ENCODE assay signal across 17 mouse cellular contexts in the genomic region with DNA sequence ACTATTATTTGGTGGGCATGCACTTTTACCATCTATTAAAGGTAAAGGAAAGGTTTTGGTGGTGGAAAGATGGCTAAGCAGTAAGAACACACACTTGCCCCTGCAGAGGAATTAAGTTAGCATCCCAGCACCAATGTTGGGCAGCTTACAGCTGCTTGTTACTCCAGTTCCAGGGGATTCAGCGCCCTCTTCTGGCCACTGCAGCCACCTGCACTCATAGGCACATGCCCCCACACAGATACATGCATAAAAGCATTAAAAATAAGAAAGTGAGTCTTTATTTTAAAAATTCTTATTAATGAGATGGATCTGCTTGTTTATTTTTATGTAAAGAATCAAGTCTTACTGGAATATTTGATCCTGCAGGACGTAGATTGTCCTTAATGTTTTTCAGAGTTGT.
DNase-seq lines count a peak whose midpoint lies in the region; ATAC-seq and TF ChIP-seq lines count a peak whose summit lies in the region.
"Had no signal": no experiment of that assay in that cellular context is flagged by ENCODE, and none has a peak within 500 bp of the region (broad histone marks: within the 10 kb centered on the region; RNA-seq: fewer than 3 reads in every experiment).

No protein-coding gene starts in this region.

- 67% methylated on average over 2 of the region's 2 CpGs for WGBS in hindbrain, postnatal 0 days
- 70% methylated on average over 2 of the region's 2 CpGs for WGBS in hindbrain, embryonic 10.5 days
- 55% methylated on average over 2 of the region's 2 CpGs for WGBS in liver, postnatal 0 days (ENCODE audit: insufficient replicate concordance)

- H3K9ac ChIP-seq in hindbrain, postnatal 0 days (replicated peaks; ENCODE audit: low read length), result no peak overlapping the region
- no peak overlapping the region for H3K9ac ChIP-seq in liver, postnatal 0 days (replicated peaks)
- H3K9ac ChIP-seq: forebrain, embryonic 12.5 days; lung, embryonic 15.5 days; stomach, embryonic 15.5 days had no signal

- H3K27me3 ChIP-seq in hindbrain, postnatal 0 days (ENCODE audit: insufficient read depth, low read length), result no peaks in the 10 kb centered on the region
- H3K27me3 ChIP-seq in hindbrain, embryonic 10.5 days (ENCODE audit: insufficient read depth, poor library complexity, severe bottlenecking), result 0 out of 2 replicates have a peak, but pooled peaks cover 3% of the 10 kb centered on the region
- no peaks in the 10 kb centered on the region for H3K27me3 ChIP-seq in liver, postnatal 0 days (ENCODE audit: insufficient read depth, low read length)
- peaks cover 8% of the 10 kb centered on the region for H3K27me3 ChIP-seq in E14TG2a.4 (ENCODE audit: insufficient read depth, low read length)
- H3K27me3 ChIP-seq: lung, embryonic 15.5 days; megakaryocyte, embryonic 14.5 days; stomach, embryonic 15.5 days had no signal

- TF ChIP-seq CTCF in hindbrain, postnatal 0 days (IDR thresholded peaks at IDR 0.05; ENCODE audit: low read depth), result peak; percentile 33; the same call in 1 of the 2 replicates
- TF ChIP-seq CTCF in liver, postnatal 0 days (IDR thresholded peaks at IDR 0.05; ENCODE audit: low read depth), result peak; percentile 21; the same call in 1 of the 2 replicates
- TF ChIP-seq CTCF in E14TG2a.4 (conservative IDR thresholded peaks at IDR 0.05; ENCODE audit: low read length), result peak; percentile 57

- no peak overlapping the region for H3K27ac ChIP-seq in hindbrain, postnatal 0 days
- no peak overlapping the region for H3K27ac ChIP-seq in hindbrain, embryonic 10.5 days
- H3K27ac ChIP-seq in liver, postnatal 0 days (ENCODE audit: low read depth), result no peak overlapping the region
- H3K27ac ChIP-seq: forebrain, embryonic 12.5 days; lung, embryonic 15.5 days; stomach, embryonic 15.5 days had no signal

- no peak for DNase-seq in hindbrain, postnatal 0 days (ENCODE audit: low spot score)
- DNase-seq in hindbrain, embryonic 10.5 days (ENCODE audit: low spot score), result no peak
- DNase-seq in liver, postnatal 0 days, result no peak
- DNase-seq in liver, result no peak
- DNase-seq in ZHBTc4 (ENCODE audit: low read depth, low spot score), result peak; percentile 48
- DNase-seq in adrenal gland, postnatal 10 days, result no peak
- DNase-seq in spleen, postnatal 4 days (ENCODE audit: low spot score in 2 of 2), result no peak
- DNase-seq: adrenal gland, adult 2 months; cerebellum, adult 9-10 months; embryo, embryonic 11 days; kidney, adult 11 months; kidney, postnatal 4 days had no signal

- no peaks in the 10 kb centered on the region for H3K36me3 ChIP-seq in hindbrain, postnatal 0 days (ENCODE audit: insufficient read depth, low read length)
- no peaks in the 10 kb centered on the region; the same call in 1 of the 2 replicates for H3K36me3 ChIP-seq in hindbrain, embryonic 10.5 days
- H3K36me3 ChIP-seq in liver, postnatal 0 days (replicated peaks; ENCODE audit: insufficient read depth, low read length), result no peaks in the 10 kb centered on the region
- no peaks in the 10 kb centered on the region for H3K36me3 ChIP-seq in E14TG2a.4 (ENCODE audit: insufficient read depth, low read length)
- H3K36me3 ChIP-seq: forebrain, embryonic 12.5 days; lung, embryonic 15.5 days; stomach, embryonic 15.5 days had no signal

- H3K4me3 ChIP-seq in hindbrain, postnatal 0 days (ENCODE audit: low read length), result no peak overlapping the region
- H3K4me3 ChIP-seq in hindbrain, embryonic 10.5 days, result no peak overlapping the region
- H3K4me3 ChIP-seq in liver, postnatal 0 days (ENCODE audit: low read depth, low read length), result no peak overlapping the region
- no peak overlapping the region for H3K4me3 ChIP-seq in E14TG2a.4 (replicated peaks; ENCODE audit: low read length)
- H3K4me3 ChIP-seq: forebrain, embryonic 12.5 days; lung, embryonic 15.5 days; megakaryocyte, embryonic 14.5 days; stomach, embryonic 15.5 days had no signal

- no peak overlapping the region for H3K4me2 ChIP-seq in hindbrain, postnatal 0 days (ENCODE audit: low read depth, low read length)
- no peak overlapping the region for H3K4me2 ChIP-seq in liver, postnatal 0 days (ENCODE audit: low read depth, low read length)
- H3K4me2 ChIP-seq: forebrain, embryonic 12.5 days; lung, embryonic 15.5 days; stomach, embryonic 15.5 days had no signal

- H3K4me1 ChIP-seq in hindbrain, postnatal 0 days (ENCODE audit: insufficient read depth, low read length), result no peaks in the 10 kb centered on the region
- H3K4me1 ChIP-seq in hindbrain, embryonic 10.5 days (replicated peaks), result peaks cover 22% of the 10 kb centered on the region; the same call in 1 of the 2 replicates
- H3K4me1 ChIP-seq in liver, postnatal 0 days (ENCODE audit: insufficient read depth), result no peaks in the 10 kb centered on the region
- H3K4me1 ChIP-seq in E14TG2a.4 (replicated peaks; ENCODE audit: low read depth, low read length), result no peaks in the 10 kb centered on the region; the same call in 1 of the 2 replicates
- H3K4me1 ChIP-seq: lung, embryonic 15.5 days; megakaryocyte, embryonic 14.5 days; stomach, embryonic 15.5 days had no signal

- ATAC-seq in hindbrain, postnatal 0 days, result no peak
- no peak for ATAC-seq in liver, postnatal 0 days

- H3K9me3 ChIP-seq in hindbrain, postnatal 0 days (ENCODE audit: low read length), result no peaks in the 10 kb centered on the region
- peaks cover 3% of the 10 kb centered on the region; the same call in 1 of the 2 replicates for H3K9me3 ChIP-seq in hindbrain, embryonic 10.5 days
- H3K9me3 ChIP-seq in liver, postnatal 0 days (ENCODE audit: low read length), result no peaks in the 10 kb centered on the region
- 0 out of 2 replicates have a peak, but pooled peaks cover 3% of the 10 kb centered on the region for H3K9me3 ChIP-seq in E14TG2a.4 (ENCODE audit: low read length)
- H3K9me3 ChIP-seq: forebrain, embryonic 12.5 days; lung, embryonic 15.5 days; stomach, embryonic 15.5 days had no signal

- no peak for TF ChIP-seq EP300 in liver, postnatal 0 days (IDR thresholded peaks at IDR 0.05; ENCODE audit: low read depth)
